Mouse (Mus musculus): Measurements from ENCODE around the gene Oxld1. TPM values are rescaled to one million over a fixed set of nuclear protein-coding genes. Genes with fewer than 3 reads are reported as not detected.

The Oxld1 gene
- polyA plus RNA-seq, 1 experiment: 15.5 TPM

GRCm38 (mm10) chr11:120442344-120442743 lies 15.5 kb downstream of the Oxld1 start, which contains the start of gene Tspan10:
TSS of gene Tspan10 (plus strand) at chr11:120442644.
- DNase-seq: no peak
- H3K4me1 ChIP-seq (ENCODE audit: control insufficient read depth, insufficient read depth, low read length): no peaks in the 10 kb centered on the region
- WGBS: 84% methylated on average over 3 of the region's 3 CpGs
- no peak for TF ChIP-seq POLR2A (IDR thresholded peaks at IDR 0.05; ENCODE audit: borderline replicate concordance, insufficient read depth, low read length)
- TF ChIP-seq CTCF (IDR thresholded peaks at IDR 0.05; ENCODE audit: borderline replicate concordance, insufficient read depth, low read depth, low read length): no peak
- no peak within 1 kb of the TSS for H3K4me3 ChIP-seq (replicated peaks; ENCODE audit: insufficient read depth, low read depth, low read length)
- H3K27me3 ChIP-seq (ENCODE audit: control insufficient read depth, insufficient read depth, low read length): no peaks in the 10 kb centered on the region
- no peak within 1 kb of the TSS for H3K27ac ChIP-seq (ENCODE audit: insufficient read depth, low read length)

GRCm38 (mm10) chr11:120437857-120438385 lies 19.9 kb downstream of the Oxld1 start:
- 20% methylated on average over 12 of the region's 12 CpGs for WGBS
- H3K4me1 ChIP-seq (ENCODE audit: control insufficient read depth, insufficient read depth, low read length): no peaks in the 10 kb centered on the region; the same call in 1 of the 2 replicates

GRCm38 (mm10) chr11:120437152-120437856 lies 20.6 kb downstream of the Oxld1 start, which contains the start of gene Nploc4:
TSS of gene Nploc4 (minus strand) at chr11:120437708.
- Histone ChIP-seq H3K4me3 (replicated peaks; ENCODE audit: insufficient read depth, low read depth, low read length) (peak within 1 kb of the TSS; percentile 83), H3K27me3 (ENCODE audit: control insufficient read depth, insufficient read depth, low read length) (no peaks in the 10 kb centered on the region), H3K4me1 (ENCODE audit: control insufficient read depth, insufficient read depth, low read length) (no peaks in the 10 kb centered on the region; the same call in 1 of the 2 replicates), H3K27ac (ENCODE audit: insufficient read depth, low read length) (peak within 1 kb of the TSS; percentile 51)
- under 1% methylated on average over 75 of the region's 77 CpGs for WGBS
- DNase-seq: peak; percentile 86 to 93
- no peak for TF ChIP-seq CTCF (IDR thresholded peaks at IDR 0.05; ENCODE audit: borderline replicate concordance, insufficient read depth, low read depth, low read length)
- TF ChIP-seq POLR2A (IDR thresholded peaks at IDR 0.05; ENCODE audit: borderline replicate concordance, insufficient read depth, low read length): peak; percentile 62

More at GRCm38 (mm10) chr11:120437857-120438385, 19.9 kb downstream of the Oxld1 start:
- Histone ChIP-seq H3K27me3 (ENCODE audit: control insufficient read depth, insufficient read depth, low read length) (no peaks in the 10 kb centered on the region), H3K27ac (ENCODE audit: insufficient read depth, low read length) (no peak overlapping the region), H3K4me3 (replicated peaks; ENCODE audit: insufficient read depth, low read depth, low read length) (peak overlapping the region; percentile 83)
- DNase-seq: no peak
- TF ChIP-seq POLR2A (IDR thresholded peaks at IDR 0.05; ENCODE audit: borderline replicate concordance, insufficient read depth, low read length) (no peak), CTCF (IDR thresholded peaks at IDR 0.05; ENCODE audit: borderline replicate concordance, insufficient read depth, low read depth, low read length) (no peak)

GRCm38 (mm10) chr11:120426727-120427126 lies 31.1 kb downstream of the Oxld1 start:
- no peak overlapping the region for H3K27ac ChIP-seq (ENCODE audit: insufficient read depth, low read length)
- no peak for DNase-seq
- TF ChIP-seq CTCF (IDR thresholded peaks at IDR 0.05; ENCODE audit: borderline replicate concordance, insufficient read depth, low read depth, low read length) (no peak), POLR2A (IDR thresholded peaks at IDR 0.05; ENCODE audit: borderline replicate concordance, insufficient read depth, low read length) (no peak)
- whole genome bisulfite sequencing: 87% methylated on average over 3 of the region's 3 CpGs
- H3K4me1 ChIP-seq (ENCODE audit: control insufficient read depth, insufficient read depth, low read length): no peaks in the 10 kb centered on the region
- H3K27me3 ChIP-seq (ENCODE audit: control insufficient read depth, insufficient read depth, low read length): no peaks in the 10 kb centered on the region
- H3K4me3 ChIP-seq (replicated peaks; ENCODE audit: insufficient read depth, low read depth, low read length): no peak overlapping the region

GRCm38 (mm10) chr11:120423569-120424295 lies 34.1 kb downstream of the Oxld1 start:
- TF ChIP-seq CTCF (IDR thresholded peaks at IDR 0.05; ENCODE audit: borderline replicate concordance, insufficient read depth, low read depth, low read length): peak; percentile 73; the same call in 1 of the 2 replicates
- TF ChIP-seq POLR2A (IDR thresholded peaks at IDR 0.05; ENCODE audit: borderline replicate concordance, insufficient read depth, low read length): no peak
- H3K27ac ChIP-seq (ENCODE audit: insufficient read depth, low read length): no peak overlapping the region
- no peak overlapping the region for H3K4me3 ChIP-seq (replicated peaks; ENCODE audit: insufficient read depth, low read depth, low read length)
- DNase-seq: peak; percentile 41 to 56
- no peaks in the 10 kb centered on the region for H3K4me1 ChIP-seq (ENCODE audit: control insufficient read depth, insufficient read depth, low read length)
- 63% methylated on average over 9 of the region's 9 CpGs for WGBS
- H3K27me3 ChIP-seq (ENCODE audit: control insufficient read depth, insufficient read depth, low read length): no peaks in the 10 kb centered on the region

GRCm38 (mm10) chr11:120422651-120423568 lies 35.0 kb downstream of the Oxld1 start:
- Histone ChIP-seq H3K27me3 (ENCODE audit: control insufficient read depth, insufficient read depth, low read length) (no peaks in the 10 kb centered on the region), H3K27ac (ENCODE audit: insufficient read depth, low read length) (no peak overlapping the region), H3K4me1 (ENCODE audit: control insufficient read depth, insufficient read depth, low read length) (no peaks in the 10 kb centered on the region), H3K4me3 (replicated peaks; ENCODE audit: insufficient read depth, low read depth, low read length) (no peak overlapping the region)
- no peak for DNase-seq
- no peak for TF ChIP-seq POLR2A (IDR thresholded peaks at IDR 0.05; ENCODE audit: borderline replicate concordance, insufficient read depth, low read length)
- TF ChIP-seq CTCF (IDR thresholded peaks at IDR 0.05; ENCODE audit: borderline replicate concordance, insufficient read depth, low read depth, low read length): no peak
- WGBS: 84% methylated on average over 13 of the region's 13 CpGs

- no peaks in the 10 kb centered on the region for H3K4me1 ChIP-seq (ENCODE audit: control insufficient read depth, insufficient read depth, low read length)
- no peaks in the 10 kb centered on the region for H3K27me3 ChIP-seq (ENCODE audit: control insufficient read depth, insufficient read depth, low read length)
- no peak for TF ChIP-seq CTCF (IDR thresholded peaks at IDR 0.05; ENCODE audit: borderline replicate concordance, insufficient read depth, low read depth, low read length)
- whole genome bisulfite sequencing: 100% methylated on average over 1 of the region's 1 CpGs
- DNase-seq: no peak
- H3K27ac ChIP-seq (ENCODE audit: insufficient read depth, low read length): no peak overlapping the region
- no peak overlapping the region for H3K4me3 ChIP-seq (replicated peaks; ENCODE audit: insufficient read depth, low read depth, low read length)
These were observed 39.3 kb downstream of the Oxld1 start for GRCm38 (mm10) chr11:120418592-120418991.

Data from cerebellum, adult 2 months (tissue).